Mouse (Mus musculus) thymus, adult 2 months (tissue): ENCODE measurements around the gene Wnt11. TPM values are rescaled to one million over a fixed set of nuclear protein-coding genes. Genes with fewer than 3 reads are reported as not detected.

ENCODE experiments used
- DNase-seq: peaks from one replicate; pipeline ENCODE4 v3.0.0; 2021
- H3K27ac ChIP-seq: fragments of 200-500 bp; 2 replicates; pipeline ENCODE4 v1.5.1; 2012; ENCODE audit warnings: low read length, control low read depth; ENCODE audit not compliant: control insufficient read depth, insufficient read depth
- H3K27me3 ChIP-seq: fragments of 200-500 bp; 2 replicates; pipeline ENCODE4 v1.6.1; 2012; ENCODE audit warnings: mild to moderate bottlenecking, low read length, moderate library complexity, mixed read lengths; ENCODE audit not compliant: control insufficient read depth, insufficient read depth
- H3K36me3 ChIP-seq: fragments of 200-500 bp; 2 replicates; pipeline ENCODE4 v1.6.1; 2012; ENCODE audit warnings: mild to moderate bottlenecking, low read length, moderate library complexity; ENCODE audit not compliant: control insufficient read depth, insufficient read depth
- H3K4me1 ChIP-seq: fragments of 200-500 bp; replicated peaks from 2 replicates; pipeline ENCODE4 v1.6.1; 2012; ENCODE audit warnings: low read length; ENCODE audit not compliant: control insufficient read depth, insufficient read depth
- H3K4me3 ChIP-seq: fragments of 200-500 bp; 2 replicates; pipeline ENCODE4 v1.5.1; 2012; ENCODE audit warnings: mild to moderate bottlenecking, low read length, control low read depth, moderate library complexity; ENCODE audit not compliant: control insufficient read depth, insufficient read depth
- CTCF ChIP-seq: fragments of 200-500 bp; IDR thresholded peaks from 2 replicates; pipeline ENCODE4 v1.5.1; 2012; ENCODE audit warnings: mild to moderate bottlenecking, control low read depth, low read length, moderate library complexity, borderline replicate concordance; ENCODE audit not compliant: control insufficient read depth, poor library complexity, insufficient read depth; ENCODE audit errors: extremely low read depth
- POLR2A ChIP-seq: fragments of 200-500 bp; IDR thresholded peaks from 2 replicates; pipeline ENCODE4 v1.6.1; 2012; ENCODE audit warnings: mild to moderate bottlenecking, low read length, control low read depth, moderate library complexity; ENCODE audit not compliant: control insufficient read depth, poor library complexity, insufficient read depth; ENCODE audit errors: extremely low read depth
- WGBS: fragments of 180-500 bp; shearing (Covaris S2); methylation state at CpG from one replicate; pipeline ENCODE4 v1.1.7; 2018; 5-methylcytosine and 5-hydroxymethylcytosine counted together
- polyA plus RNA-seq: library from polyadenylated mRNA; depleted of rRNA; stranded (reverse); fragments of >200 nt; gene quantifications from 2 replicates; pipeline ENCODE4 v1.2.3, GENCODE M21; 2012; rRNA removed

Wnt11 gene
- 7.0 and 9.2 TPM in 2 replicates for polyA plus RNA-seq

DNA sequence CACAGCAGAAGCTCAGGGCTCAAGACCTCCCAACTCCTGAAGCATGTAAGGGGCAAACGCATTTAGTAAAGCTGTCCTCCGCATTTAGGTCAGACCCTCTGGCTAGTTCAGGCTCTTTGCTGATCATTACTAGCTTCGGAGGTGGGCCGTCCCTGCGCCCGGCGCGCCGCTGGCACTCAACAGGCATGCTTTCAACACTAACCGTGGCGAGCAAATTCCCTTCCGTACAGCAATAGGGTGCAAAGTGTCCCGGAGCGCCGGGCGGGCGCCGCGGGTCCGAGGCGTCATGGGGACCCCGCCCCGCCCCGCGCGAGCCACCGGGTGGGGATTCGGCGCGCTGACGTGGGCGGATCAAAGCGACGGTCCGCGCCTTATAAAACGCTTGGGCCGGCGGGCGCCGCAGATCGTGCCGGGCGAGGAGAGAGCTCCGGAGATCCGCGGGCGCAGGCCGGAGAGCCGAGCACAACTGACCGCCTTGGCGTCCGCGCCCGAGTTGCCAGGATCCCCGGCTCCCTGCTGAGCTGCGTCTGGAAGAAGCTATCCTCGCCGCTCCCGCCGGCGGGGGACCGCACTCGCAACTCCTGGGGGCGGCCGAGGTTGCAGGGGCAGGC lies at the start of gene Wnt11:
Gene Wnt11, plus strand, starts transcription at position 402 of the 611 bp plus-strand sequence.
- TF ChIP-seq POLR2A (no peak), CTCF (no peak)
- no peak within 1 kb of the TSS for H3K27ac ChIP-seq
- H3K4me3 ChIP-seq = peak within 1 kb of the TSS; percentile 7
- 1% methylated on average over 63 of the region's 66 CpGs for WGBS
- no peaks in the 10 kb centered on the region for H3K36me3 ChIP-seq
- H3K4me1 ChIP-seq = peaks cover 19% of the 10 kb centered on the region; the same call in 1 of the 2 replicates
- DNase-seq = no peak
- H3K27me3 ChIP-seq = peaks cover 42% of the 10 kb centered on the region

DNA sequence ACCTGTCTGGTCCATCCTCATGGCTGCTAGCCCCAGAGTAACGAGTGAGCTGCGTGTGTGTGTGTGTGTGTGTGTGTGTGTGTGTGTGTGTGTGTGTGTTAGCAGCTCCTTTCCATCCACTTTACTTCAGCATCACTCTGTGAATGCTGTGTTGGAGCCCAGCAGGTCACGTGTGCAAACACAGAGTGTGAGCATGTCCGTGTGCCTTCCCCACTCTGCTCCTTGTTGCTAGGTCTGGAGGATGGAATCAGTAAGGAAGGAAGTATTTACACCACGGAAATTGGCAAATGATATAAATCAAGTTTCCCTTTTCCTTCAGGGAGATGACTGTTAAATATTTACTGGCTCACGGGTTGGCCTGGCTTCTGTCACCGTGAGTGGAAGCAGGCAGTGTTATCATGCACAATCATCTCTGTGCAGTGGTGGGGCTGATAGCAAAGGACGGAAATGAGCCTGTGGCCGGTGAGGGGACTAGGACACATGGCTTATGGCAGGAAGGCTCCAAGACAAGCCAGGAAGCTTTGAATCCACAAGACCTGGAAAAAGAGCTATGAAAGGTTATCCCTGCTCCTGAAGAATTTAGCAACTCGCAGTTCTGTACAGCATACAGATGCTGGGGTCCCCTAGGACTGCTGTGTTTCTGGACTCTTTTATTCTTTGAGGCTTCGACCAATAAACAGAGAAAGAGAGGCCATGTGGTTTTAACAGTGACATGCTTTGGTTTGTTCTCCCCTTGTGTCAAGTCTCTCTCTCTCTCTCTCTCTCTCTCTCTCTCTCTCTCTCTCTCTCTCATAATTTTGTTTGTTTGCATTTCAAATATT lies 47.9 kb upstream of the Wnt11 start:
- H3K27me3 ChIP-seq = no peaks in the 10 kb centered on the region
- H3K27ac ChIP-seq = no peak overlapping the region
- H3K4me3 ChIP-seq = no peak overlapping the region
- WGBS = 18% methylated on average over 11 of the region's 11 CpGs
- DNase-seq = no peak
- no peak for TF ChIP-seq POLR2A
- no peak for TF ChIP-seq CTCF
- H3K36me3 ChIP-seq = no peaks in the 10 kb centered on the region
- H3K4me1 ChIP-seq = no peaks in the 10 kb centered on the region

DNA sequence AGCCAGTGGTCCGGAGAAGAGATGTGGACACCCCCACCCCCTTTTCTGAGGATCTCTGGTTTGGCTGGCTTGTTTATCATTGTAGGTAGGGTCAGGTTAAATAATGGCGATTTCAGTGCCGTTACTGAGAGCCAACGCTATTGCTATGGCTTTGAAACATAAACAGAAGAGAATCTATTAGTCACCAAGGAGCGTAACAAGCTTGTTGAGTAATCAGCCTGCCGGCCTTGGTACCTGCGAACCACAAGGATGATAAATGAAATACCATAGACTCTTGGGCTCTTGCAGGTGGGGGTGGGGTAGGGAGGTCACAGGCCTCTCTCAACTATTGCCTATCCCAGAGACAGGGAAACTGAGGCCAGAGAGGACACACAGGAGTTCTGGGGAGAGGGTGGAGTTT lies 46.2 kb upstream of the Wnt11 start:
- no peaks in the 10 kb centered on the region for H3K36me3 ChIP-seq
- DNase-seq = no peak
- H3K4me1 ChIP-seq = no peaks in the 10 kb centered on the region
- TF ChIP-seq CTCF = no peak
- no peak for TF ChIP-seq POLR2A
- H3K27me3 ChIP-seq = no peaks in the 10 kb centered on the region
- WGBS = 86% methylated on average over 7 of the region's 7 CpGs
- H3K27ac ChIP-seq = no peak overlapping the region
- no peak overlapping the region for H3K4me3 ChIP-seq

DNA sequence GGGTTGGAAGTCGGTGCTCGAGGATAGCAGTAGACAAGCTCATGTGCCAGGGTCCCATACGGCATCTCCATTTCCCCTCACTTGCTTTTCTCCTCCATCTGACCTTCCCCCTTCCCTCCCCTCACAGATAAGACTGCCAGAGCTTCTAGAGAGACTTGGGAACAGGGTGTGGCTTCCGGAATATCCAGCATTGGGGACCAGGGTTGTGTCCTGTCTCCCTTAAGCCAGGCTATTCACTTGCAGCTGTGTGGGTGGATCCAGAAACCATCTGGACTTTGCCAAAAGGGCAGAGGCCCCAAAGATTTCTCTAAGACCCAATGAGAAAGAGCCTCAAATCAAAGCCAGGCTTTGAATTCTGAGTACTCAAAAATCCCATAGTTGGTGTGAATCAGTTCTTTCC lies 45.8 kb upstream of the Wnt11 start:
- TF ChIP-seq CTCF = no peak
- TF ChIP-seq POLR2A = no peak
- Histone ChIP-seq H3K36me3 (no peaks in the 10 kb centered on the region), H3K4me1 (no peaks in the 10 kb centered on the region), H3K27me3 (no peaks in the 10 kb centered on the region), H3K27ac (no peak overlapping the region), H3K4me3 (no peak overlapping the region)
- DNase-seq = no peak
- WGBS = 91% methylated on average over 4 of the region's 4 CpGs

DNA sequence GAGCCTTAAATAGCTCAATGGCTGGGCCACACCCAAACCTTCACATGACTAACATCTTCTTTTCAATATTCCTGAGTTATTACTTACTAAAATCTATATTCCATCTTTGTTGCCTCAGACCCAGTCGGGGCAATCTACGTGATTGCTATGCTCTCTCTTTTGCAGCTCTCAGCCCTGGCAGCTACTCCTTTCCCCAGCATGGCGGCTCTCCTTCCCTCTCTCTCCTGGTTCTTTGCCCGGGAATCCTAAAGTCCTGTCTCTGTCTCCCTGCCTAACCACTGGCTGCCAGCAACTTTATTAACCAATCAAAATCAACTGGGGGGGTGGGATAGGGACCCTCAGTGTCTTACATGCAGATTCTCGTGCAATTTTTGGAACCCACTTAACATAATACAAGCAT lies 43.0 kb upstream of the Wnt11 start:
- no peak overlapping the region for H3K4me3 ChIP-seq
- H3K27ac ChIP-seq = no peak overlapping the region
- TF ChIP-seq CTCF = no peak
- no peak for TF ChIP-seq POLR2A
- H3K36me3 ChIP-seq = no peaks in the 10 kb centered on the region
- H3K27me3 ChIP-seq = no peaks in the 10 kb centered on the region
- H3K4me1 ChIP-seq = no peaks in the 10 kb centered on the region
- WGBS = 94% methylated on average over 5 of the region's 5 CpGs
- no peak for DNase-seq

DNA sequence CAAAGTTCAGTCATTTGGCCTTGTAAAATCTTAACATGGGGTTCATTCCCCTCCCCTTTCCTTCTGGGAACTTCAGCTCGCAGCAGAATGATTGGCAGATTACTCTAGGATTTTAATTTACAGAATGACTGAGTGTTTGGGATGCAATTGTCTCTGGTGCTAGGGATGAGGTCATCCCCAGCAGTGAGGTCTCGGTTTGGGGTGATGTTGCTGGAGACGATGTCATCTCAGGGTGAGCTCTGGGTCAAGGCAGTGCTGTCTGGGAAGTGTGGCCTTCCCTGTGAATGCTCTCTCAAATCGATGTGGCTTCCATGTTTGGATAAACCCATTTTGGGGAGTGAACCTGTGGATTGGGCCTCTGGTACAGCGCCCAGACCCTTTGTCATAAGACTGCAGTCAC lies 41.1 kb upstream of the Wnt11 start:
- H3K27ac ChIP-seq = no peak overlapping the region
- H3K4me1 ChIP-seq = peaks cover 4% of the 10 kb centered on the region; the same call in 1 of the 2 replicates
- 90% methylated on average over 5 of the region's 5 CpGs for WGBS
- DNase-seq = no peak
- no peaks in the 10 kb centered on the region for H3K36me3 ChIP-seq
- no peak overlapping the region for H3K4me3 ChIP-seq
- TF ChIP-seq POLR2A (no peak), CTCF (no peak)
- no peaks in the 10 kb centered on the region for H3K27me3 ChIP-seq
